Mouse (Mus musculus): ENCODE data around the gene Nrxn2.

Nrxn2 gene

GRCm38 (mm10) chr19:6541521-6541920 lies 123.0 kb downstream of the Nrxn2 start:
- DNase-seq (ENCODE audit: low read depth, low spot score) = no peak

DNA sequence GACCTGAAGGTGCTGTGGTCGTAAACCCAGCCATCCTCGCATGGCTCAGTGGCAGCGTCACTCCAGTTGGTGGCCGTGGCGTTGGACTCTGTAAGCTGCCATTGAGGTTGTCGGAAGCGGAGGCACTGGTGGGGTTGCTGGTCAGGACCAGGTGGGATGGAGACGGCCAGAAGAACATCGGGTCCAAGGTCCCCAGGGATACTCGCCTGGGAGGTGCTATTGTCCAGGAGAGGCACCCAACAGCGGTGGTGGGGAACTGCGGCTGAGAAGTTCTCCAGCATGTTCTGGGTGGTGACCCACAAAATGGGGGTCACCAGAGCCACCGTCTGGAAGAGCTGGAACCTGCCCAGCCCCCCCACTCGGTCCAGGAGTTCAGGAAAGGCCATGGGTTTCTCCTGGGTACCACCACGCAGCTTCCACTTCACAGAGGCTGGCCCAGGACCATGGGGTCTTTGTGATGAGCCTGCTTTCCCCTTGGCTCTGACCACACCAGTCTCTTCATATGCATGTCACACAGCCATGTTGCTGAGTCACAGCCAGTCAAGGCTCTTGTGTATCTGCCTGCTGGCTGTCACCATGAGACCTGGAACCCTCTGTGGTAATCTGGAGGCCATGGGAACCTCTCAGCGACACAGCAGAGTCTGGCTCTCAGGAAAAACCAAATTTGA lies 124.0 kb downstream of the Nrxn2 start, which contains the start of gene Slc22a12:
Slc22a12 (minus strand) TSS at position 666 of the 668 bp plus-strand sequence.
- no peak for DNase-seq (ENCODE audit: low read depth, low spot score)

GRCm38 (mm10) chr19:6543035-6543383 lies 124.5 kb downstream of the Nrxn2 start:
- no peak for DNase-seq (ENCODE audit: low read depth, low spot score)

GRCm38 (mm10) chr19:6543518-6543917 lies 125.0 kb downstream of the Nrxn2 start:
- DNase-seq (ENCODE audit: low read depth, low spot score) = no peak

GRCm38 (mm10) chr19:6544712-6545111 lies 126.2 kb downstream of the Nrxn2 start:
- no peak for DNase-seq (ENCODE audit: low read depth, low spot score)

- no peak for DNase-seq (ENCODE audit: low read depth, low spot score)
Observed at GRCm38 (mm10) chr19:6545481-6545880, 127.0 kb downstream of the Nrxn2 start.

DNA sequence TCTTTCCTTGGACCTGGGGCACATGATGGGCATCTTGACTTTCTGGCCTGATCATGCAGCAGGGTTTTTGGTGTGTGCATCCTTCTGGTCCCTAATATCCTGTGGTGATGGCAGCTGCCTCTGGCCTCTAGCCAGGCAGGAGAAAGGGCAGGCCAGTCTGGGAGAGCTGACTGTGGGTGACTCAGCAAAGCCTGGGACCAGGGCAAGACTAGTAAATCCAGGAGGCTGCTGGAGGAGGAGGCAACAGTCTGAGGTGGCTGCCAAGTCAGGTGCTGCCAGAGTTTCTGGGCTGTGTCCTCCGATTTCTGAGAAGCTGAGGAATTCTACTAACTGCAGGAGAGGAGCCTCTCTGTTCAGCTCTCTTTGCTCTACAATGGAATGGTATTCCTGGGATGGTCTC lies 127.6 kb downstream of the Nrxn2 start:
- DNase-seq (ENCODE audit: low read depth, low spot score) = no peak

DNA sequence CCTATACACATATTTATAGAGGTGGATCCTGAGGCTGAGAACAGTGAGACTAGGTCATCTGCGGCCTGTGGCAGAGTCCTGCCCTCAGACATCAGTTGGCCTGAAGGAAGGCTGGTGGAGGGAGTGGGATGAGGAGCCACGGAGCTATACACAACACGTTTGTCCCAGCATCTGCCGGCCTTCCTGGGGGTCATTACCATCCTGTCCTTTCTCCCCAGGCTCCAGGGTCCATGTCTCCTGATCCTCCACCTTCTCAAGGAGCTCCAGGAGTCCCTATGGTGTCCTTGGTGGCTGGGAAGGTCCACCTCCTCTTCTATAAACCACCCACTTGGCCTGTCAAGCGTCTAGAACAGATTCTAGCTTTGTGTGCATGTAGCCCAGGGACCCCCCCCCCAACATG lies 129.3 kb downstream of the Nrxn2 start:
- DNase-seq (ENCODE audit: low read depth, low spot score) = no peak

DNA sequence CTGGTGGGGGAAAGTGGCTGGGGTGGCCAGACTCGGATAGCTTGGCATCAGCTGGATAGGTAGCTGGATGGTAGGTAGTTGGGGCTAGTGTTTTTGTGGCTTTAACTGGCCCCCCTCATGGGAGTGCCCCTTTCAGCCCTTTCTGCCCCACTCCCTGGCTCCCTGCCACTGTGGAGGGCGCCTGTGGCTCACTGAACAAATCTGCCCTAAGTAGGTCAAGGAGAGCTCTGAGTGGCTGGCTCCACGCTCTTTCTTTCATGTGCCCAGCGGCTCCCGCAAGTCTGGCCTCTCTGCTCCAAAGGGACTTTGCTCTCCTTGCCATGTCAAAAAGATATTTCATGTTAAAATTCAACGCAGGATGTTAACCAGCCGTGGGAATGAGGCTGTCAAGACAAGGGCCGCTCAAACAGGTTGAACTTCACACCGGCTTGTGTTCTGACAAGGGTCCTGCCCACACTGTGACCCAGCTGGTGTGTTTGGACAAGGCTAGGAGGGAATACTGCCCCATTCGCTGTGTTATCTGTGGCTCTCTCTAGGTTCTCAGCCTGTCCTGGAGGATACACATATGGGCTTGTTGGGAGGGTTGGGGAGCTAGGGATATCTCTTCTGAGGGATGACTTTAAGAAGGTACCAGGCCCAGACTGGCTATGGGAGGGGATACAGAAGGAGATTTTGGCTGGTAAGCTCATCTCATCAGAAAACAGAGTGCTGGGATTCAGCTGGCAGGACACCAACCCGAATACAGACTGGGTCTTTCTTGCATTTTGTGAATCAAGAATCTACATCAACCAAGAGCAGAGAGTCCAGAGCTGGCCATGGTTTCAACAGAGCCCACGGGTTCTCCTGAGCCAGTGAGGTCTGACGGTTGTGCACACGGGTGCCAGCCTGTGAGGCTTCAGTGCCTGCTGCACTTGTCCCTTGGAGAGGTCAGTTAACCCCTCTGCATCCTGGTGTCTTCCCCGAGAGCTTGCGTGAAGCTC lies 130.2 kb downstream of the Nrxn2 start:
- no peak for DNase-seq (ENCODE audit: low read depth, low spot score)

DNA sequence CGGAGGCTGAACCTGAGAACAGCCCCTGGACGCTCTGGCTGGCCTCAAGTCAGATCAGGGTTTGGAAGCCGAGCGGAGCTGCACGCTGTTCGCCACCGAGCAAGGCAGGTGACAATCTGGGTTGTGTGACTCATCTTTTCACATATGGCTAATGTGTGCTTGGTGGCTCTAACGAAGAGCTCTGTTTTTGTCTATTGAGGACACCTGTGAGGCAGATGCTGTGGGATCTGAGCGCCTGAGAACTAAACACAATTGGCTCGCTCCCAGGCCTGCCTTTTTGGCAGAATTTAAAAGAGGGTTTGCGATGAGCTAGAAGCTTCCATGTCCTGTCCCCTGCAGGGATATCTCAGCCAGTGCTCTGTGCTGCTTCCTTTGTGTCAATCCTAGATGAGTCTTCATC lies 131.0 kb downstream of the Nrxn2 start:
- DNase-seq (ENCODE audit: low read depth, low spot score) = no peak

- no peak for DNase-seq (ENCODE audit: low read depth, low spot score)
Observed at GRCm38 (mm10) chr19:6551215-6551614, 132.7 kb downstream of the Nrxn2 start.

DNA sequence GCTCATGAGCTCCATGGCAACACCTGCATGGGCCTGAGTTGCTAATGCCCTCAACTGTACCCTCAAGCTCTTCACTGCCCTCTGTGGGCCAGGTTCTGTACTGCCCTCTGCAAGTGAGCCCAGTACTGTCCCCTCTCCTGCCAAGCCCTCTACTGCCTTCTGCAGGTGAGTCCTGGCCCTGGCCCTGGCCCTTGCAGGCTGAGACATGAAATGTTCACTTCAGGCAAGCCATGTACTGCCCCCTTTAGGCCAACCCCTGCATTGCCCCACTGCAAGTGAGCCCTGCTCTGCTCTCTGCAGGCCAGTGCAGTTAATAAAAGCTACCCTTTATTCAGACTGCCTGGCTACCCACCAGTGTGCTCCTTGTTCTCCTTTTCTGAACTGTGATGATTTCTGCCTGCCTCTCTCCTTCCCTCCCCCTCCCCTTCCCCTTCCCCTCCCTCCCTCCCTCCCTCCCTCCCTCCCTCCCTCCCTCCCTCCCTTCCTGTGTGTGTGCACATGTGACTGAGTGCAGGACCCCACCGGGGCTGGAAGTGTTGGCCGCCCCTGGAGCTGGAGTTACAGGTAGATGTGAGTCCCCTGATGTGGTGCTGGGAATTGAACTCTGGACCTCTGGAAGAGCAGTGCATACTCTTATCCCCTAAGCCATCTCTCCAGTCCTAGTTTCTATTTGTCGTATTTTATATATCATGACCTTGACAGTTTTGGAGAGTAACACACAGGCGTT lies 133.9 kb downstream of the Nrxn2 start:
- no peak for DNase-seq (ENCODE audit: low read depth, low spot score)

- no peak for DNase-seq (ENCODE audit: low read depth, low spot score)
Observed at GRCm38 (mm10) chr19:6553174-6553573, 134.6 kb downstream of the Nrxn2 start.

DNA sequence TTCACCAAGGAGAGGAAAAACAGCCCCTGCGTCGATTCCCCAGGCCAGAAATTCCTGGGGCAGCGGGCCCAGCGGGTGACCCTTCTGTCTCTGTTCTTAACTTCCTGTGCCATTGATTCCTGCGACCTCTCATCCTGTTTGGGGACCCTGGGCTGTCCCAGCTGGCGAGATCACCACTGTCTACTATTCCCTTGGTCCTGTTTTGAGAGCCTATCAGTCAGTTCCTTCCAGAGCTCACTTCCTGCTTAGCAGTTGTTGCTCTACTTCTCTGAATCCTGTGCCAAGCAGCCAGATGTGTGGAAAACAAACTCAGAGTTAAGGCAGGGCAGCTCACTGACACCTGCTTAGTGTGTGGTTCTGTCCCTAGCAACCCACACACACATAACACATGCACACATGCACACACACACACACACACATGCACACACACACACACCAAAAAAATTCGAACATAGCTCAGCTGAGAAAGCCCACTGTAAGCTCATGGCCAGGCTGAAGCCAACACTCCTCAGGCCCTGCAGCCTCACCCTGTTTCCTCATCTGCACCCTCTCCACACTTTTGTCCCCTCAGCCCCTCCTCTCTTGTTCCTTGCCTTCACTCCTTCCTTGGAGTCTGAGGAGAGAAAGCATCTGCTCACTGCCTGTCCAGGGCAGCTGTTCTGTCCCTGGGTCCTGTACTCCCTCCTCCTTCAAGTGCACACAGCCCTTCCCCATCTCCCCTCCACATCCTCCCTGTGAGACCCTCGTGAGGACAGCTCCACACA lies 135.5 kb downstream of the Nrxn2 start:
- DNase-seq (ENCODE audit: low read depth, low spot score) = no peak

DNA sequence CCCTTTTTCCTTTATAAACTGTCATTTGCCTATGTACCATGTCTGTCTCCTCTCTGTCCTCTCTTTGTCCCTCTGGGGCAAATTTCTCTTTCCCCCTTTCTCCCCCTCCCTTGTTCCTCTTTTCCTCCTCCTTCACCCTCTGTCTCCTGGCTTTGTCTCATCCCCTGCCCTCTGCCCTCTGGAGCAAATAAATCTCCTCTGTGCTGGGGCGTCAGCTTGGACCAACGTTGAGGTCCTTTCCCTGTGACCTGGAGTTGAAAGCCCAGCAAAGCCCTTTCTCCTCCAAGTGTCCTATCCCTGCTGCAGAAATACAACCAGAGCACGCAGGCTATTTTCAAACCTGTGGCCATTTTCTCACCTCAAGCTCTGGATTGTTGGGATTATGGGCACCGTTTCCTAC lies 141.0 kb downstream of the Nrxn2 start:
- DNase-seq (ENCODE audit: low read depth, low spot score) = no peak

GRCm38 (mm10) chr19:6560246-6560815 lies 141.8 kb downstream of the Nrxn2 start:
- no peak for DNase-seq (ENCODE audit: low read depth, low spot score)

DNA sequence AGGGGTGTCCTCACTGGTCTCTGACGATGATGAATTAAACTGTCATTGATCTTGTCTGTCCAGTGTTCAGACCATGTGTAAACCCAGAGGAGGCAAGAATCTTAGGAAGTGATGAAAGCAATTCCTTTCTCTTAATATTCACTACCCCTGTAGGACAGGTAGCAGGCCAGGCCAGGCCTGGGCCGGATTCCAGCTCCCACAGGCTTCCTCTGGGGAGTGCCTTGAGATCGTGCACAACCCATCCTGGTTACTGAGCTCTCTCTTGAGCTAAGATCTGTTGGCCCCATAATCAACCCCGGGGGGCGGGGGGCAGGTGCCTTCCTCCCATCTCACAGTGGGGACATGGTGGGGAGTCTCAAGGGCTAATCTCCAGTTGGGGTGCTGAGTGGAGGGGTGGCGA lies 146.6 kb downstream of the Nrxn2 start:
- no peak for DNase-seq (ENCODE audit: low read depth, low spot score)

- DNase-seq (ENCODE audit: low read depth, low spot score) = no peak
Observed at GRCm38 (mm10) chr19:6566450-6566849, 147.9 kb downstream of the Nrxn2 start.

DNA sequence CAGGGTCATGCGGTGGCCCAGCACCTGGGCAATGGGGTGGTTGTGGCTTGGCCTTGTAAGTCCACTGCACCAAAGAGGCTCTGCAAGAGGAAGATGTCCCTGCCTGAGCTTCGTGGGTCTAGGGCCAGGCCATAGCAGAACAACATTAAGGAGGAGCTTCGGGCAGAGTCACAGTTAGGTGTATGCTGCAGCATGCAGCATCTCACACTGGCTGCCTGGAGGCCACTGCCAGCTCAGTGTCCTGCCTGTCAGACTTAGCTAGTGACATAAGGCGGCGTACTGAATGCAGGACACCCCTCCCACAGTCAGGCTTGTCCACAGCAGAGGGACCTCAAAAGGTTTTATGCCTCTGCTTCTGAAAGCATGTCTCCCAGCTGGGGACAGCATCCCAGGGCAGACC lies 150.5 kb downstream of the Nrxn2 start:
- DNase-seq (ENCODE audit: low read depth, low spot score) = no peak

- no peak for DNase-seq (ENCODE audit: low read depth, low spot score)
Observed at GRCm38 (mm10) chr19:6569561-6569960, 151.0 kb downstream of the Nrxn2 start.

DNA sequence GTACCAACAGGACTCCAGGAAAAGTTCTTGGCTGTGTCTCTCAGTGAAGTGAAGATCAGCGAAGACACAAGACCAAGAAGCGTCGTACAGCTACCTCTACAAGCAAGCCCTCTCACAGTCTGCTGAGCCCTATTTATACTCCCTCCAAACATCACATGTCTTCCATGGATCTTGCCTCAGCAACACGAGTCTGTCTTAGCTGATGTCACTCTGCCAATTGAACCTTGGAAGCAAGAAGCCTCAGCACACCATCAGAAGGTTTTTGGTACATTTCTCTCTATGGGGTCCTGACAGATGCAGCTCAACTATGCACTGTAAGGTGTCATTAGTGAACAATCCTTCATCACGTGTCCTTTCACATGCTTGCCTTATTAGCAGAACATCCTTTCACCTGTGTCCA lies 152.9 kb downstream of the Nrxn2 start:
- DNase-seq (ENCODE audit: low read depth, low spot score) = no peak

Measured in retina, postnatal 7 days (tissue).